Mouse (Mus musculus) bone marrow, adult 2 months (tissue): ENCODE measurements around the gene Phf3. TPM values are rescaled to one million over a fixed set of nuclear protein-coding genes. Genes with fewer than 3 reads are reported as not detected.

Experiments used
- H3K27ac ChIP-seq: fragments of 200-500 bp; 2 replicates; pipeline ENCODE4 v1.5.1; 2012; ENCODE audit warnings: low read depth, mild to moderate bottlenecking, control low read depth, inconsistent platforms, low read length; ENCODE audit not compliant: control insufficient read depth, poor library complexity, insufficient read depth
- H3K4me1 ChIP-seq: fragments of 200-500 bp; 2 replicates; pipeline ENCODE4 v1.6.1; 2011; ENCODE audit warnings: low read length; ENCODE audit not compliant: control insufficient read depth, insufficient read depth
- H3K4me3 ChIP-seq: fragments of 200-500 bp; replicated peaks from 2 replicates; pipeline ENCODE3; 2011; ENCODE audit warnings: mild to moderate bottlenecking, low read depth, low read length, control low read depth; ENCODE audit not compliant: control insufficient read depth
- CTCF ChIP-seq: fragments of 200-500 bp; IDR thresholded peaks from 2 replicates; pipeline ENCODE4 v1.5.1; 2011; ENCODE audit warnings: low read length, control low read depth; ENCODE audit not compliant: control insufficient read depth, insufficient read depth
- POLR2A ChIP-seq: fragments of 200-500 bp; IDR thresholded peaks from 2 replicates; pipeline ENCODE4 v1.6.1; 2011; ENCODE audit warnings: low read depth, mild to moderate bottlenecking, control low read depth, low read length, borderline replicate concordance; ENCODE audit not compliant: control insufficient read depth
- WGBS: fragments of 180-500 bp; shearing (Covaris S2); methylation state at CpG from one replicate; pipeline ENCODE4 v1.1.7; 2018; 5-methylcytosine and 5-hydroxymethylcytosine counted together
- polyA plus RNA-seq: library from polyadenylated mRNA; stranded (reverse); fragments of >200 nt; gene quantifications from 2 replicates; pipeline ENCODE4 v1.2.4, GENCODE M21; 2011; ENCODE audit warnings: low replicate concordance; ENCODE audit not compliant: missing spikeins, insufficient read depth, insufficient read length

Phf3 gene
- polyA plus RNA-seq, 1 experiment = 31.2 TPM

DNA sequence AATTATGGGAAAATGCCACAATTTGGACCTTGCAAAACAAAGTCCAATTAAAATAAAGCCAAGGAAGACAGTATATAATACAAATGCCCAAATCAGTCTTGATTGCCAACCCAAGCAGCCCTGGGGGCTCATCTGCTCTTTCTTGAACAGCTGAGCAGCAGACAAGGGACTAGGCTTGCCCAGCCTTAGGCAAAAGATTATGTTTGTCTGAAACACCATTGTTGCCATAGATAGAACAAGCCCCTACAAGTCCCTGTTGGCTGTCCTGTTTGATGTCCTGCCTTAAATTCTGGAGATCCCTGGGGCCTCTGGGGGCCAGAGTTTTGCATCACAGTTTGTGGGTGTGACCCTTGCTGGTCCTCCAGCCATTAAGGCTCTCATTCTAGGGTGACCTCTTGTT, 2.0 kb upstream of the Phf3 start:
- no peak overlapping the region for H3K4me3 ChIP-seq
- no peaks in the 10 kb centered on the region; the same call in 1 of the 2 replicates for H3K4me1 ChIP-seq
- no peak for TF ChIP-seq CTCF
- TF ChIP-seq POLR2A = no peak
- no peak overlapping the region for H3K27ac ChIP-seq

DNA sequence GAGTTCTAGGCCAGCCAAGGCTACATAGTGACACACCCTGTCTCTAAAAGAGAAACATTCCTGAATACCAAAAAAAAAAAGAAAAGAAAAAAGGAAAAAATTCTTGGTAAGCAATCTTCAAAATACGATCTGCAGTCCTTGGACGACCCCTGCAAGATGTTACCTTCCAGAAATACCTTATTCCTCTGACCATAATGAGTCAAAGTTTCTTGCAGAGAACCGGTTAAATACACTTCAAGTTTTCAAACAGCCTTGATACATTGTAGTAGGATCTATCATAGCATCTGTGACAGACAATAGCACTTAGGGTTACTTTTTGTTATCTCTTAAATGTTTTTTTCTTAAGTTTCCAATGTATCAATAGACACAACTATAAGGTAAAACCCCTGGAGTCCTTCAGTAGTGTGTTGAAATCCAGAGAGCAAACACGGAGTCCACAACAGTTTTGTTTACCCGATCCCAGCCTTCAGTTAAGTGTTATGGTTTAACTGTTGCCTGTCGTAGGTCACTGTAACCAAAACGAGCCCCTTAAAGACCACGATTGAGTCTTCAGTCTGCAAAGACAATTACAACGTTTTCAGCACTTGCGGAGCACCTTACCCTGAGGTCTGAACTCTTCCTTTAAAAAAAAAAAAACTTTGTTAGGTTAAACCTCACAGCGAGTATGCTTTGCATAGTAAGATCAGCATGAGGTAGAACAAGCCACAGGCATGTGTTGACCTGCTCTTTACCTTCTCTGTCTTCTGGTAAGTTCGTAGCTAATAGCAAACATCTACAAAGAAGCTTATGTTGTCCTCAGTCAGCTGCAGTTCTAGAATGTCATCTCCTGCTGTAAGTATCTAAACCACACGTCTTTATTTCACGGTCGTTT, 775 bp upstream of the Phf3 start:
- 19% methylated on average over 15 of the region's 15 CpGs for WGBS
- no peaks in the 10 kb centered on the region; the same call in 1 of the 2 replicates for H3K4me1 ChIP-seq
- no peak for TF ChIP-seq POLR2A
- TF ChIP-seq CTCF = no peak
- H3K27ac ChIP-seq = peak overlapping the region; percentile 99
- H3K4me3 ChIP-seq = peak overlapping the region; percentile 96

DNA sequence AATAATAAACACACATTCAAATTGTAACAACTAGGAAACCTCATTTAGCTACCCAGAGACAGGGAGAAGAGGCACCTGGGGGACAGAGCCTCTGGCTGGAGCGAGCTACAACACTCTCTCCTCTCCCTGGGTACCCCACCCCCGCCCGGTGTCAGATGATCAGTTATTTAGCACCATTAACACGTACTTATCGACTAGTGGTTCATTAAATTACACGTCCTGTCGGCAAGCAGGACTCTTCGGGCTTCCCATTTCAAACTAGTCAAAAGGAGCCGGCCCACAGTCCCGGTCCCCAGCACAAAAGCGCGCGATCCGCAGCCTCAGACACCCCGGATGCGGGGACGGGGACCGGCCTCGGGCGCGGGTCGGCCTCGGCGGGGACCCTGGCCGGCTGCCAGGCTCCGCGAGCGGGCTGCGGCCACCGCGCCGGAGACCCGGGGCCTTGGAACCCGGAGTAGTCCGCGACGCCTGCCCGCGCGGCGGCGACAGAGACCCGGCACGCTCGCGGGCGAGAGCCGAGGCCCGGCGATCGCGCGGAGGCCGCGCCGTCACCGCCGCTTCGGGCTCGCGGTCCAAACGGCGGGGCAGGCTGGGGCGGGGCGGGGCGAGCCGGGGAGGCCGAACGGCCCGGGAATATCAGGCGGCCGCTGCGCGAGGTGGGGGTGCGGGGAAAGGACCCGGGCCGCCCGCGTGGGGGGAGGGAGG, 733 bp downstream of the Phf3 start:
- H3K27ac ChIP-seq = peak overlapping the region; percentile 99
- peak overlapping the region; percentile 96 for H3K4me3 ChIP-seq
- H3K4me1 ChIP-seq = no peaks in the 10 kb centered on the region; the same call in 1 of the 2 replicates
- 1% methylated on average over 74 of the region's 79 CpGs for WGBS
- TF ChIP-seq POLR2A = no peak
- TF ChIP-seq CTCF = no peak

DNA sequence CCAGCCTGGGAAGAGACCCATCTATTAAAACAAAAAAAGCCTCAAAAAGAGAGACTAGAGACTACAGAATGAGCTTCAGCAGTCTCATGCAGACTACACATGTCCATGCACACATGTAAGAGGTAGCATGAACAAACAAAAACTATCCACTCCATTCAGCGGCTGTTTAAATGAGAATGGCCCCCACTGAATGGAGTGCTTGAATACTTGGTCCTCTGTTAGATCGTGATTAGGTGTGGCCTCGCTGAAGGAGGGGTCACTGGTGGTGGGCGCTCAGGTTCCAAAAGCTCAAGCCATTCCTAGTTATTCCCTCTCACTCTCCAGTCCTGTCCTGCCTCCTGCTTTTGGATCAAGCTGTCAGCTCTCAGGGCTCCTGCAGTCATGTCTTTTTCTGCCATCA, 5.9 kb downstream of the Phf3 start:
- no peak for TF ChIP-seq CTCF
- TF ChIP-seq POLR2A = no peak
- no peak overlapping the region for H3K4me3 ChIP-seq
- no peak overlapping the region for H3K27ac ChIP-seq
- WGBS = 89% methylated on average over 4 of the region's 4 CpGs
- no peaks in the 10 kb centered on the region; the same call in 1 of the 2 replicates for H3K4me1 ChIP-seq

DNA sequence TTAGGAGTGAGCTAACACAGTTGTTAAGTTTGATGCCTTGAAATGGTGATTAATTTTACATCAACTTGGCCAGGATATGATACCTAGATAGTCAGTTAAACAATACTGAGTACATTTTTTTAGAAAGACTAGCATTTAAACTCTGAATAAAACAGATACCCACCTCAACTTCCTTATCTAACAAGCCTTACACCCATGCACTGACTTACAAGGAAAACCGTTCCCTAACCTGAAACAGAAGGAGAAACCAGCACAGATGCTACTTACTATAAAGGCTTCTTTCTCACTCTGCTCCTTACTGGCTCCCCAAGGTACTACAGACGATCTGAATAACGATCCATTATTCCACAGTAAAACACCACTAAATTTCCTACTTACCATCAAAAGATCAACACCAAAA, 21.2 kb downstream of the Phf3 start:
- no peak overlapping the region for H3K4me3 ChIP-seq
- H3K27ac ChIP-seq = no peak overlapping the region
- 81% methylated on average over 3 of the region's 3 CpGs for whole genome bisulfite sequencing
- TF ChIP-seq CTCF (no peak), POLR2A (no peak)
- H3K4me1 ChIP-seq = no peaks in the 10 kb centered on the region; the same call in 1 of the 2 replicates

DNA sequence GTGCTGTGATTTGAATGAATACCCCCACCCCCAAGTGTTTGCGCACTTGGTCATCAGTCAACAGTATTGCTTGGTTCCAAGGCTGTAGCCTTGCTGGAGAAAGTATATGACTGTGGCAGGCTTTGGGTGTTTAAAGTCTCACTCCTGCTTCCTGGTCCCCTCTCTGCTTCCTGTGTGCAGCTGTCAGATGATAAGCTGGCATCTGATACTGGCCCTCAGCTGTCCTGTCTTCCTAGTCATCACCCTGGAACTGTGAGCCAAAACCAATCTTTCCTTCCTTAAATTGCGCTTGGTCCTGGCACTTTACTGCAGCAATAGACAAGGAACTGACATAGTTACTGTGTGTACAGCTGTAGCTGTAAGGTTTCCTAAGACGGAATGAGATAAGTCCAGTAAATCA, 21.8 kb downstream of the Phf3 start:
- 84% methylated on average over 3 of the region's 3 CpGs for WGBS
- TF ChIP-seq POLR2A (no peak), CTCF (no peak)
- Histone ChIP-seq H3K4me3 (no peak overlapping the region), H3K4me1 (no peaks in the 10 kb centered on the region; the same call in 1 of the 2 replicates), H3K27ac (no peak overlapping the region)

DNA sequence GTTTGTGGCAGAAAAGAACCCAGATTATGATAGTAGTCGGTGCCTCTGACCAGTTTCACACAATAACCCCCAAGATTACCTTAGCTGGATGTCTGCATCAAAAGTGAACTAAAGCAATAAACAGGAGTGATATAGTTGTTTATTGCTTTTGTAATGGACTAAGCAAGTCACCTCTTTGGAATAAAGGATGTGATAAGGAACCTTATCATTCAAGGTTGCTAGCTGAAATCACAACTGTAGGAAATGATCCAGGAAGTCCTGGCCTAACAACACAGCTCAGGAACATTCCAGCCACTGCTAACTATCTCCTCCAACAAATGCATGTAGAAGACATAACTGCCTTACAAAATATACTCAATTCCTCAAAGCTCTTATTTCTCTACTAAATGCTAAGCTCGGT, 22.8 kb downstream of the Phf3 start:
- 89% methylated on average over 2 of the region's 2 CpGs for WGBS
- TF ChIP-seq CTCF (no peak), POLR2A (no peak)
- Histone ChIP-seq H3K27ac (no peak overlapping the region), H3K4me3 (no peak overlapping the region), H3K4me1 (no peaks in the 10 kb centered on the region; the same call in 1 of the 2 replicates)

DNA sequence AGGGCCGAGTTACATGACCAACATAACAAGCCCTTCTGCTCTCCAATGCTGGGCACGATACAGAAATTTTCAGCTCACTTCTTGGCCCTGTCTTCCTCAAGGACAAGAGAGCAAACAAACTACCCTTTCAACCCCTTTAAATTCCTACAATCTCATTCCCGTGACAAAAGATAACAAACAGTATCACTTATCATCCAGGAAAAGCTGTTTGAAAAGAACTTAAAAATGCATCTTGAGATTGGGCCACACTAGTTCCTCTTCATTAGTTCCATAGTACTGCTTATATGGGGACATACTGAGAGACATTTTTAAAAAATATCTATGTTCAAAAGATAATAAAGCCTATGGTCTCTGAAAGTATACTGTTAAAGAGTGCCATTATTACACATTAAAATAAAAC, 23.8 kb downstream of the Phf3 start:
- TF ChIP-seq POLR2A (no peak), CTCF (no peak)
- Histone ChIP-seq H3K4me3 (no peak overlapping the region), H3K27ac (no peak overlapping the region), H3K4me1 (no peaks in the 10 kb centered on the region; the same call in 1 of the 2 replicates)
- 73% methylated on average over 3 of the region's 3 CpGs for WGBS

DNA sequence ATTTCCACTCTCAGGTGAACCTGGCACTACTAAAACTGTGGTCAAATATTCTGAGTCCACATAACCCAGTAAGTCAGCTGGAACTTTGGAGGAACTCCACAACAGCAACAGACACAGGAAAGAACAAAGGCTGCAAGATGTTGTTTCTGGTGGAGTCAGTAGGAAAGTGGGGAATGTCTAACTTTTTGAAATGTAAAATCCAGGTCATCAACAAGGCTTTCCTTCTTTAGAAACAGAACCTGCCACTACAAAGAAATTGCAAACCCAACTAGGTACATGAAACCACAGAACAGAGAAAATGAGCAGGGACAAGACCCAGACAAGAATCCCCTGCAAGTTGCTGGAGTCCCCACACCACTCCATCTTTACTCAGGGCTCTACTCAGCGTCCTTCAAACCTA, 26.0 kb downstream of the Phf3 start:
- TF ChIP-seq CTCF = no peak
- no peak for TF ChIP-seq POLR2A
- 65% methylated on average over 1 of the region's 1 CpGs for WGBS
- H3K4me3 ChIP-seq = no peak overlapping the region
- no peaks in the 10 kb centered on the region; the same call in 1 of the 2 replicates for H3K4me1 ChIP-seq
- H3K27ac ChIP-seq = no peak overlapping the region
